Mouse (Mus musculus) erythroblast, adult 5-6 weeks (primary cell): ENCODE measurements around the gene Rtl6. TPM values are rescaled to one million over a fixed set of nuclear protein-coding genes. Genes with fewer than 3 reads are reported as not detected.

ENCODE experiments used
- total RNA-seq, 2 experiments: library from RNA; stranded (forward) in 1 of 2; stranded (reverse) in 1 of 2; fragments of 150-400 nt in 1 of 2; fragments of 200-764, 138-1000 nt in 1 of 2; gene quantifications; 2 replicates each; pipeline versions ENCODE4 v1.2.3 to v1.2.4; 2015 to 2017; ENCODE audit warnings: low replicate concordance in 2 of 2

The Rtl6 gene
- total RNA-seq, 2 experiments from 2014 or later: 0.58 to 0.77 TPM

Other genes with a start within 250 kb of the Rtl6 start
- gene Parvg, start 233.8 kb downstream of the Rtl6 start, total RNA-seq (2015; ENCODE audit: low replicate concordance): 19.0 and 34.7 TPM in 2 replicates
- 31.6 and 48.8 TPM in 2 replicates for gene Parvg, start 233.8 kb downstream of the Rtl6 start, total RNA-seq (2017; ENCODE audit: low replicate concordance)
- not detected in 2 replicates for gene Shisal1, start 110.7 kb downstream of the Rtl6 start, total RNA-seq (2015; ENCODE audit: low replicate concordance)
- gene Shisal1, start 110.7 kb downstream of the Rtl6 start, total RNA-seq (2017; ENCODE audit: low replicate concordance): not detected in 2 replicates
- gene Prr5, start 111.8 kb upstream of the Rtl6 start, total RNA-seq (2015; ENCODE audit: low replicate concordance): 0.84 TPM in 1 of 2 replicates, not detected in the other
- gene Prr5, start 111.8 kb upstream of the Rtl6 start, total RNA-seq (2017; ENCODE audit: low replicate concordance): 0.09 TPM in 1 of 2 replicates, not detected in the other
- not detected in 2 replicates for gene Arhgap8, start 162.2 kb upstream of the Rtl6 start, total RNA-seq (2015; ENCODE audit: low replicate concordance)
- not detected in 2 replicates for gene Arhgap8, start 162.2 kb upstream of the Rtl6 start, total RNA-seq (2017; ENCODE audit: low replicate concordance)